In genomic region chr5:144387851-144388250, GRCm38 (mm10) we compare ENCODE assay signal across 9 mouse cellular contexts. TPM values are rescaled to one million over a fixed set of nuclear protein-coding genes. Genes with fewer than 3 reads are reported as not detected.
DNase-seq lines count a peak whose midpoint lies in the region; ATAC-seq and TF ChIP-seq lines count a peak whose summit lies in the region.
"Had no signal": no experiment of that assay in that cellular context is flagged by ENCODE, and none has a peak within 500 bp of the region (broad histone marks: within the 10 kb centered on the region; RNA-seq: fewer than 3 reads in every experiment).

No protein-coding gene starts in this region.

- no peaks in the 10 kb centered on the region for H3K4me1 ChIP-seq in bone marrow macrophage, adult 2 months (ENCODE audit: control insufficient read depth, insufficient read depth, low read length)
- no peaks in the 10 kb centered on the region for H3K4me1 ChIP-seq in embryonic facial prominence, embryonic 14.5 days (ENCODE audit: control insufficient read depth, insufficient read depth, low read length)
- no peaks in the 10 kb centered on the region for H3K4me1 ChIP-seq in intestine, embryonic 14.5 days (replicated peaks; ENCODE audit: control insufficient read depth, insufficient read depth, low read length)
- H3K4me1 ChIP-seq in limb, embryonic 10.5 days = no peaks in the 10 kb centered on the region
- H3K4me1 ChIP-seq: embryonic facial prominence, embryonic 15.5 days had no signal

- no peaks in the 10 kb centered on the region for H3K36me3 ChIP-seq in embryonic facial prominence, embryonic 14.5 days (ENCODE audit: control insufficient read depth, insufficient read depth, low read length)
- H3K36me3 ChIP-seq in intestine, embryonic 14.5 days (ENCODE audit: control insufficient read depth, insufficient read depth, low read length) = no peaks in the 10 kb centered on the region
- no peaks in the 10 kb centered on the region for H3K36me3 ChIP-seq in limb, embryonic 10.5 days
- H3K36me3 ChIP-seq: embryonic facial prominence, embryonic 15.5 days had no signal

- no peak for TF ChIP-seq POLR2A in bone marrow macrophage, adult 2 months (IDR thresholded peaks at IDR 0.05; ENCODE audit: borderline replicate concordance, low read depth, low read length)

- no peaks in the 10 kb centered on the region for H3K9me3 ChIP-seq in embryonic facial prominence, embryonic 14.5 days (ENCODE audit: control insufficient read depth, low read length)
- 0 out of 2 replicates have a peak, but pooled peaks cover 3% of the 10 kb centered on the region for H3K9me3 ChIP-seq in intestine, embryonic 14.5 days (ENCODE audit: control insufficient read depth, low read length)
- no peaks in the 10 kb centered on the region for H3K9me3 ChIP-seq in limb, embryonic 10.5 days (replicated peaks)
- H3K9me3 ChIP-seq: embryonic facial prominence, embryonic 15.5 days had no signal

- peak; percentile 83 for TF ChIP-seq CTCF in bone marrow macrophage, adult 2 months (IDR thresholded peaks at IDR 0.05; ENCODE audit: low read depth, low read length)

- no peak overlapping the region for H3K4me2 ChIP-seq in embryonic facial prominence, embryonic 14.5 days (ENCODE audit: low read depth, low read length)
- no peak overlapping the region for H3K4me2 ChIP-seq in intestine, embryonic 14.5 days (ENCODE audit: low read length)
- H3K4me2 ChIP-seq: embryonic facial prominence, embryonic 15.5 days had no signal

- no peak overlapping the region for H3K9ac ChIP-seq in embryonic facial prominence, embryonic 14.5 days (ENCODE audit: low read depth, low read length)
- H3K9ac ChIP-seq in intestine, embryonic 14.5 days (ENCODE audit: low read length) = no peak overlapping the region
- H3K9ac ChIP-seq: embryonic facial prominence, embryonic 15.5 days had no signal

- H3K27ac ChIP-seq in bone marrow macrophage, adult 2 months (ENCODE audit: insufficient read depth, low read depth, low read length) = no peak overlapping the region
- no peak overlapping the region for H3K27ac ChIP-seq in embryonic facial prominence, embryonic 14.5 days (replicated peaks; ENCODE audit: low read depth, low read length)
- H3K27ac ChIP-seq in intestine, embryonic 14.5 days (ENCODE audit: low read depth) = no peak overlapping the region
- no peak overlapping the region for H3K27ac ChIP-seq in limb, embryonic 10.5 days
- H3K27ac ChIP-seq: embryonic facial prominence, embryonic 15.5 days had no signal

- 9% methylated on average over 6 of the region's 6 CpGs for WGBS in embryonic facial prominence, embryonic 14.5 days
- WGBS in intestine, embryonic 14.5 days = 7% methylated on average over 6 of the region's 6 CpGs
- WGBS in limb, embryonic 10.5 days = 8% methylated on average over 6 of the region's 6 CpGs

- H3K27me3 ChIP-seq in embryonic facial prominence, embryonic 14.5 days (replicated peaks; ENCODE audit: control insufficient read depth, insufficient read depth, low read length) = no peaks in the 10 kb centered on the region
- no peaks in the 10 kb centered on the region for H3K27me3 ChIP-seq in intestine, embryonic 14.5 days (replicated peaks; ENCODE audit: control insufficient read depth, insufficient read depth, low read length)
- H3K27me3 ChIP-seq in limb, embryonic 10.5 days (ENCODE audit: low read depth, poor library complexity, severe bottlenecking) = no peaks in the 10 kb centered on the region
- H3K27me3 ChIP-seq: embryonic facial prominence, embryonic 15.5 days had no signal

- H3K4me3 ChIP-seq in bone marrow macrophage, adult 2 months (ENCODE audit: insufficient read depth, low read length) = no peak overlapping the region
- H3K4me3 ChIP-seq in embryonic facial prominence, embryonic 14.5 days (ENCODE audit: low read depth, low read length) = no peak overlapping the region
- no peak overlapping the region for H3K4me3 ChIP-seq in intestine, embryonic 14.5 days (ENCODE audit: low read depth, low read length)
- H3K4me3 ChIP-seq in limb, embryonic 10.5 days = no peak overlapping the region
- H3K4me3 ChIP-seq: embryonic facial prominence, embryonic 15.5 days had no signal

- no peak for ATAC-seq in embryonic facial prominence, embryonic 14.5 days (ENCODE audit: low read depth)
- peak; percentile 72; the same call in 1 of the 2 replicates for ATAC-seq in intestine, embryonic 14.5 days (replicated peaks; ENCODE audit: low FRiP score, low TSS enrichment, low read depth)

- DNase-seq in ovary, postnatal 10 days (ENCODE audit: low spot score) = peak; percentile 18
- no peak for DNase-seq in ovary, adult 18-20 months (ENCODE audit: low spot score)
- DNase-seq in embryonic facial prominence, embryonic 14.5 days (ENCODE audit: low spot score) = peak; percentile 32
- DNase-seq in intestine, embryonic 14.5 days (ENCODE audit: low spot score) = peak; percentile 83
- DNase-seq in limb, embryonic 10.5 days (ENCODE audit: low spot score) = peak; percentile 65
- DNase-seq in neural tube, embryonic 10.5 days (ENCODE audit: extremely low spot score, low spot score) = peak; percentile 55
- DNase-seq in thymus, postnatal 25 days = peak; percentile 22

RNA-seq across cellular contexts. Expression of gene Baiap2l1, which starts 29.9 kb away (rescaled TPM):
- polyA plus RNA-seq in bone marrow macrophage, adult 2 months (2012; ENCODE audit: insufficient read depth, insufficient read length, missing spikeins) = not detected in 2 replicates
- 10.6 and 10.8 TPM in 2 replicates for polyA plus RNA-seq in embryonic facial prominence, embryonic 14.5 days (2014; fragmentation: Nextera tagmentation; extraction: Ambion mirVana)
- 12.6 and 16.7 TPM in 2 replicates for polyA plus RNA-seq in intestine, embryonic 14.5 days (2014; fragmentation: Nextera tagmentation; extraction: Ambion mirVana)
- polyA plus RNA-seq in limb, embryonic 10.5 days (2016; fragmentation: Nextera tagmentation; extraction: Ambion mirVana) = 5.4 and 5.5 TPM in 2 replicates
